Mouse (Mus musculus) brown adipose tissue, adult 24 weeks (tissue): ENCODE measurements around the gene Slc39a9. TPM values are rescaled to one million over a fixed set of nuclear protein-coding genes. Genes with fewer than 3 reads are reported as not detected.
A peak's percentile ranks its signal among the peaks of the same experiment; 100 is the strongest.

Experiments
- H3K27ac ChIP-seq: fragments of 200-500 bp; replicated peaks from 2 replicates; pipeline ENCODE4 v1.5.1; 2012; ENCODE audit warnings: low read depth, mild to moderate bottlenecking, low read length
- H3K4me1 ChIP-seq: fragments of 200-500 bp; 2 replicates; pipeline ENCODE4 v1.6.1; 2012; ENCODE audit warnings: low read length, mixed read lengths; ENCODE audit not compliant: control insufficient read depth, insufficient read depth, insufficient read length
- H3K4me3 ChIP-seq: fragments of 200-500 bp; 2 replicates; pipeline ENCODE4 v1.5.1; 2012; ENCODE audit warnings: low read depth, mild to moderate bottlenecking, low read length, moderate library complexity; ENCODE audit not compliant: insufficient read depth
- polyA plus RNA-seq: library from polyadenylated mRNA; stranded (reverse); fragments of >200 nt; gene quantifications from 2 replicates; pipeline ENCODE4 v1.2.4, GENCODE M21; 2012; ENCODE audit not compliant: missing spikeins, insufficient read depth, insufficient read length

The Slc39a9 gene
- polyA plus RNA-seq, 1 experiment = 16.8 TPM

GRCm38 (mm10) chr12:80683554-80683953 is 39.9 kb downstream of the Slc39a9 start:
- no peak overlapping the region for H3K27ac ChIP-seq
- H3K4me3 ChIP-seq = no peak overlapping the region
- no peaks in the 10 kb centered on the region for H3K4me1 ChIP-seq

GRCm38 (mm10) chr12:80684316-80684715 is 40.6 kb downstream of the Slc39a9 start:
- no peaks in the 10 kb centered on the region for H3K4me1 ChIP-seq
- H3K27ac ChIP-seq = no peak overlapping the region
- H3K4me3 ChIP-seq = no peak overlapping the region

- no peak overlapping the region for H3K27ac ChIP-seq
- H3K4me3 ChIP-seq = no peak overlapping the region
- H3K4me1 ChIP-seq = peaks cover 2% of the 10 kb centered on the region; the same call in 1 of the 2 replicates
These were observed 44.1 kb downstream of the Slc39a9 start for GRCm38 (mm10) chr12:80687788-80688211.

GRCm38 (mm10) chr12:80689696-80690095 is 46.0 kb downstream of the Slc39a9 start:
- no peak overlapping the region for H3K4me3 ChIP-seq
- H3K4me1 ChIP-seq = peaks cover 2% of the 10 kb centered on the region; the same call in 1 of the 2 replicates
- no peak overlapping the region for H3K27ac ChIP-seq

GRCm38 (mm10) chr12:80691671-80692091 is 48.0 kb downstream of the Slc39a9 start:
- H3K27ac ChIP-seq = no peak overlapping the region

GRCm38 (mm10) chr12:80692269-80692972 is 48.7 kb downstream of the Slc39a9 start, which contains the start of gene Plekhd1:
Plekhd1 (plus strand) TSS chr12:80692591.
- H3K4me3 ChIP-seq = peak within 1 kb of the TSS; percentile 43
- H3K4me1 ChIP-seq = peaks cover 2% of the 10 kb centered on the region; the same call in 1 of the 2 replicates
- no peak within 1 kb of the TSS for H3K27ac ChIP-seq

More at GRCm38 (mm10) chr12:80691671-80692091, 48.0 kb downstream of the Slc39a9 start:
- H3K4me3 ChIP-seq = no peak overlapping the region
- peaks cover 2% of the 10 kb centered on the region; the same call in 1 of the 2 replicates for H3K4me1 ChIP-seq

- Histone ChIP-seq H3K4me3 (no peak overlapping the region), H3K27ac (no peak overlapping the region)
These were observed 50.0 kb downstream of the Slc39a9 start for GRCm38 (mm10) chr12:80693700-80694099.

GRCm38 (mm10) chr12:80695004-80695403 is 51.3 kb downstream of the Slc39a9 start:
- H3K4me3 ChIP-seq = no peak overlapping the region

More at GRCm38 (mm10) chr12:80693700-80694099, 50.0 kb downstream of the Slc39a9 start:
- peaks cover 2% of the 10 kb centered on the region; the same call in 1 of the 2 replicates for H3K4me1 ChIP-seq

GRCm38 (mm10) chr12:80698526-80699143 is 55.0 kb downstream of the Slc39a9 start:
- H3K4me1 ChIP-seq = no peaks in the 10 kb centered on the region

More at GRCm38 (mm10) chr12:80695004-80695403, 51.3 kb downstream of the Slc39a9 start:
- peaks cover 2% of the 10 kb centered on the region; the same call in 1 of the 2 replicates for H3K4me1 ChIP-seq
- no peak overlapping the region for H3K27ac ChIP-seq

GRCm38 (mm10) chr12:80699144-80699531 is 55.5 kb downstream of the Slc39a9 start:
- H3K4me3 ChIP-seq = no peak overlapping the region
- no peaks in the 10 kb centered on the region for H3K4me1 ChIP-seq
- H3K27ac ChIP-seq = no peak overlapping the region

More at GRCm38 (mm10) chr12:80698526-80699143, 55.0 kb downstream of the Slc39a9 start:
- Histone ChIP-seq H3K4me3 (no peak overlapping the region), H3K27ac (no peak overlapping the region)

GRCm38 (mm10) chr12:80701332-80701731 is 57.6 kb downstream of the Slc39a9 start:
- H3K4me3 ChIP-seq = no peak overlapping the region
- H3K4me1 ChIP-seq = no peaks in the 10 kb centered on the region
- H3K27ac ChIP-seq = no peak overlapping the region

- Histone ChIP-seq H3K4me1 (no peaks in the 10 kb centered on the region), H3K4me3 (no peak overlapping the region), H3K27ac (no peak overlapping the region)
These were observed 62.7 kb downstream of the Slc39a9 start for GRCm38 (mm10) chr12:80706208-80706914.

- no peak overlapping the region for H3K27ac ChIP-seq
- no peak overlapping the region for H3K4me3 ChIP-seq
- H3K4me1 ChIP-seq = no peaks in the 10 kb centered on the region
These were observed 63.4 kb downstream of the Slc39a9 start for GRCm38 (mm10) chr12:80706915-80707604.

GRCm38 (mm10) chr12:80715915-80716314 is 72.2 kb downstream of the Slc39a9 start:
- no peak overlapping the region for H3K4me3 ChIP-seq
- H3K4me1 ChIP-seq = no peaks in the 10 kb centered on the region
- H3K27ac ChIP-seq = no peak overlapping the region
